Mouse (Mus musculus) cerebellum, postnatal 36 days (tissue): ENCODE data around the gene Vpreb3.

ENCODE experiments used
- DNase-seq, 2 experiments: peaks; one replicate each; pipeline ENCODE4 v3.0.0; 2021 to 2022; ENCODE audit warnings: mixed read lengths in 2 of 2

Gene Vpreb3

DNA sequence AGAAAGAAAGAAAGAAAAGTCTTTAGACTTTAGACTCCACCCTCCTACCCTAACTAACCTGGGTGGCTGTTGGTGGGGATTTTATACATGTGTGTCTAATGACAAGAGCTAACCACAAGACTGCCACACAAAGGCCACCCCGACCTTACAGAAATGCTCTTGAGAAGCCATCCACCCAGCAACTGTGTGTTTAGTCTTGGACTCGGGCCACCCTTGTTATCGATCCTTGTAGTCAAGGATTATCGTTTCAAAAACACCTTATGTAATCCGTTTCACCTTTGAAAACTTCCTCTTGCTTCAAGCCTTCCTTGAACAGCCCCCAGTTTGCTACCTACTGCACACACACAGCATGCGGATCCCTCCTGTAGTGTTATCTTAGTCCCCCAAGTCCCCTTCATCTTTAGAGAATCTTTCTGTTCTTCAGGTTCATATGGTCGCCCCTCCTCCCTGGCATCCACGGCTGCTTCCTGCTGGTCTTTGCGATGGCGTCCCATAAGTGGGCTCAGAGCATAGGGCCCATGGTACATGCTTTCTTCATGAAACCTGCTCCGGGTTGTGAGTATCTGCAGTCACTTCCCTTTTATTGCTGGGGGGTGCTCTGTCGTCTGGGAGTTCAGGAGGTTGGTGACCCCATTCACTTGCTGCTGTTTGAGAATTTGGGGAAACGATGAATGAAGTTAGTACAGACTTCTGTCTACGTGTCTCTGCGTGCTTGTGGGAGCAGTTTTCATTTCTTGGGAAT is at the start of gene Vpreb3:
Gene Vpreb3 (plus strand): TSS at position 322 of the 742 bp plus-strand sequence.
- DNase-seq, result no peak

DNA sequence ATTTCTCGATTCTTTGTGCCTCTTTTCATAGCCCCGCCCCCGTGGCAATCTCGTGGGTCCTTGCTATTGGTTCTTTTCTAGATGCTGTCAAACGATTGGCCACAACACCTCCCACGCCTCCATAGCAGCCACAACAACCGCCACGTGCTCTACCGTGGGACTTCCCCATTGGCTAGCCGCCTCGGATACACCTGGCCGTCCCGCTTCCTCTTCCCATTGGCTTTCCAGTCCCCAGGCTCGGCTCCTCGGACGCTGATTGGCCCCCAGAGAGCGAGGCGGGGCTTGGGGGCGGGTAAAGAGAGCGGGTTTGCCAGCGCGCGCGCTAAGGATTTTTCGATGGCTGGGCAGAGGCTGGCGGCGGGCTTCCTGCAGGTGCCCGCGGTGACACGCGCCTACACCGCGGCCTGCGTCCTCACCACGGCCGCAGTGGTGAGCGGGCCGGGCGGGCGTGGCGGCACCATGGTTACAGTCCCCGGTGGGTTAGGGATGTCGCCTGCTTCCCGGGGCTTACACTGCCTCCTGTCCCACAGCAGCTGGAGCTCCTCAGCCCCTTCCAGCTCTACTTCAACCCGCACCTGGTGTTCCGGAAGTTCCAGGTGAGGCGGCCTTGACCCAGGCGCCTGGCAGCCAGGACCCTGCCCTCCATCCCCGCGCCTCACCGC is 49.6 kb upstream of the Vpreb3 start, which contains the start of gene Derl3:
Gene Derl3 (plus strand): TSS at position 325 of the 662 bp plus-strand sequence.
- peak; percentile 93 to 94 for DNase-seq

DNA sequence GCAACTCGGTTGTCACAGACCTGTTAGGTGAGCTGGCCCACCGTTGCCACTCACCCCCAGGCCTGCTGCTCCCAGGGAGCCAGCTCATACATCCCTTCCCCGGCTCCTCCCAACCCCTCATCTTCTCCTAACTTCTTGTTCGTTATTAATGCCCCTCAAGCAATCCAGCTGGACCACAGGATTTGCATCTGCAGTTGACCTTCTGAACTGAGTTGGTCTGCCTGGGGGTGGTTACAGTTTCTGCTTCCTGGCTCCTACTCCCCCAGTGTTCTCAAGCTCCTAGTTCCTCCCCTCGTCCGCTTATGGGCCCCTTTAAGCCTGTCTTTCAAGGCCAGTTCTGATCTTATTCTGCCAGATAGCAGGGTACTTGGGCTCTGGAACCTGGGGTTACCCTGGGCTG is 48.3 kb upstream of the Vpreb3 start:
- no peak for DNase-seq

DNA sequence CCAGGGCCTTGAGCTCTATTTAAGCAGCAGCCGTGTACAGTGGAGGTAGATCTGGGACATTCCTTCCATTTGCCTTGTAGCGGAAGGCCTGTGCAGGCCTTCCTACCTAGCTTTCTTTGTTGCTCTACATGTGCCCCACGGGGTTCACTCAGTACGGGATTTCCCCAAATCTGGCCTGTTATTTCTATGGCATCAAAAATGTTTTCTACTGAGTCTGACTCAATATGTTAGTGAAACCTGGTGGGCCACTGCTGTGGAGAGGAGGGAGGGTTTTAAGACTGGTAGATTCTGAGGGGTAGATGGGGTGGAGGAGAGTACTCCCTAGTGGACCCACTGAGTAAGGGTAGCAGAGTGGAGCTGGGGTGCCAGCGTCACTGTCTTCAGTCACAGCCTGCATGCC is 47.1 kb upstream of the Vpreb3 start:
- DNase-seq, result no peak

DNA sequence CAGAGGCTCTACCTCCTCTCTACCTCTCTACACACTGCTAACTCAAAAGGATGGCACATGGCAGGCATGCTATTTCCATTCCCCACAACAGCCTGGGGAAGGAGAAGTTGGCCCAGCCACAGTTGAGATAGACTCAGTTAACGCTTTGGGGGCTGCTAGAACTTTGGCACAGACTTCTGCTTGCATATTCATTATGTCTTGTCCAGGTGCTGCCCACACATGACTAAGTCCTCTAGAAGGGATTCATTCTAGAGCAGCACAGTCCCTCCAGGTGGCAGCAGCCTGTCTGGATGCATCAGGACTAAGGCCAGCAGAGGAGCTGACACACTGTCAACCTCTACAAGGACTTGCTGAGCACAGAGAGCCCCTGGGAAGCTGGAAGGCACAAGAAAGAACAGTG is 46.6 kb upstream of the Vpreb3 start:
- no peak for DNase-seq

DNA sequence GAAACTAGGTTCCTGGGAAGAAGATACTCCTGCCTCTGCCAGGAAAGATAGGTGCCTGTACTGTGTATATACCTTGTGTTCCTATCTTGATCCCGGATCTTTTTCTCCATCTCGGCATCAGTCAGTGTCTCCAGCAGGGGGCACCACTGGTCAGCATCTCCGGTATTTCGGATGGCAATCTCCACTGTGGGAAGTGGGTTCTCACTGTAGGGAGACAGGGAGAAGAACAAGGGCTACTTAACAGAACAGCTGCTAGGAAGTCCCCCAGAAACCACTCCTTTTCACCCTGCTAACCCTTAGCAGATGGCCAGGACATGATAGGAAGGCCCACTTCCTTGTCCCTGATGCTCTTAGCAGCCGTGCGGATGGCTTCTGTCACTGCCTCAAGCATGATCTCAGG is 45.5 kb upstream of the Vpreb3 start:
- DNase-seq, result peak; percentile 84 to 86

DNA sequence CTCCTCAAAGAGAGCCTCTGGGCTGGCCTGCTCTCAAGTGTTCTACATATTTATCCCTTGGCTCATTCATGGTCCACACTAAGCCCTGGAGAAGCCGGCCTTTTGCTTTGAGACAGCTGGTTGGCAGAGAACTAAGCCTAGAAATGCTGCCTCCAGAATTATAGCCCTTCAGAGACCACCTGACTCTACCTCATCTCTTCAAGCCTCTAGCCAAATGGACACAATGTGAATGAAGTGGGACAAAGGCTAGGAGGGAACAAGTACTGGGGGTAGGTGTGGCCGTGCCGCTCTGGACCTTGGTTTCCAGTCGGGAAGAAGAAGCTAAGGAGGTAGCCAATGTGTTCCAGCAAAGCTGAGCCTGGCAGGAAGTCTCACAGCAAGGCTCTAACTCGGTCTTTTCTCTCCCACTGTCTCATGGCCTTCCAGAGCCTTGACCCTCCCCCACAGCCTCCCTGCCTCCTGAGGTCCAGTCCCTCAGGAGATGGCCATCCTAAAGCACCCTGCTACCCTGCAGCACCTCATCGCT is 44.8 kb upstream of the Vpreb3 start:
- no peak for DNase-seq

DNA sequence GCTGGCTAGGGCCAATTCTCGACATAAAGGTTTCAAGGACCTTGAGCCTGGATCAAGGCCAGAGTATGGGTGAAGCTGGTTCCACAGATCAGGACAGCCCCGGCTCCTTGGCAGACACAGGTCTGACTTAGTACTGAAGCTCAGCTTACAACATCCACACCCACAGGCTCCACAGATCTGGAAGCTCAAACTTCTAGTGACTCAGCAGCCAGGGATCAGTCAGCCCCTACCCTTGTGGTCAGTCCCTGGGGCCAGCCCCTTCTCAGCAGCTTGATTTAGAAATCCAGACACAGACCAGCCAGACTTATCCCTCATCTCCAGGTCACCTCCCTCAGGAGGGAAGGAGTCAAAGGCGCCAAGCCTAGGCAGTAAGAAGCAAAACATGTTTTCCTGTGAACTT is 44.0 kb upstream of the Vpreb3 start:
- DNase-seq, result no peak

DNA sequence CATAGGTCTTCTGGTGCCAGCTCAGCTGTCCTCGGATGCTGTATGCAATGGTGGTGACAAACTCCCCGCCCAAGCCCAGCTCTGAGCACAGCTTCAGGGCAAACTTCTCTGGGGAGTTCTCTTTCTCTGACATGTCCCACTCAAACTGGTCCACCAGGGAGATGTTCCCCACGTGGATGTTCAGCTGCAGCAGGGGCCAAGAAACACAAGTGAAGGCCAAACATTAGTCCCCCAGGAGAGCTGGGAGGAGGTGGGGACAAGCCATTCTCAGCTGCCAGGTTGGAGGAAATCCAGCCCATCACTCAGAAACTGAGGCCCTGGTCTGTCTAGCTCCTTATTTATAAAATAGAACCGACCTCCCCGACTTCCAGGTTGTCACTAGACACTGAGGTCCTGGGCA is 38.5 kb upstream of the Vpreb3 start:
- DNase-seq, result no peak

DNA sequence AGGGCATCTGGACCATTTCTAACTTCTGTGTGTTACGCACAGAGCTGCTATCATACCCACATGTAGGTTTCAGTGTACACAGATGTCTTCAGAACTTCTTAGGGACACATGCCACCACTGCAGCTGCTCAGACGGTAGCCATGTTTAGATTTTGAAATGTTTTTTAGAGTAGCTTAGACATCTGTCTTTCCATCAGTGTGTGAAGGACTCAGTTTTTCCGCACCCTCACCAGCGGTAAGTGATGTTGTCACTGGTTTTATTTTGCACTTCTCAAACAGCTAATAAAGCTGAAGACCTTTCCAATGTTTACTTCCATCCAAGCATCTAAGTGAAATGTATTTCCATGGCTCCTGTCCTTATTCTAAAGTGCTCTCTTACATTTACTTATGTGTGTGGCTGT is 36.0 kb upstream of the Vpreb3 start:
- no peak for DNase-seq

DNA sequence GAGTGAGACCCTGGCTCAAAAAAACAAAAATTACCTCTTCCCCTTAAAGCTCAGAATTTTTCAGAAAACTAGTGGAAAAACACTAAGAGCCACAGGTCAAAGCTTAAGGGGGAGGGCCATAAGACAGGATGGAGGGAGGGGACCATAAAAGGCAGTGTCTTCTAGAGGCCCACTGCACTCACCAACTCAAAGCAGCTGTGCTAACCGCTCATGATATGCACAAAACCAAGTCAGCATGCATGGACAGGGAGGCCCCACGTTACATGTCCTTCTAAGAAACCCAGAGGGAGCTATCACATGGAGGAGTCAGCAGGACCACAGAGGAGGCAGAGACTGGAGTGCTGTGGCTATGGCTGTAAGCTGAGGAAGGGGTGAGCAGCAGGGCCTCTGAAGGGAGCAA is 32.2 kb upstream of the Vpreb3 start:
- DNase-seq, result no peak

DNA sequence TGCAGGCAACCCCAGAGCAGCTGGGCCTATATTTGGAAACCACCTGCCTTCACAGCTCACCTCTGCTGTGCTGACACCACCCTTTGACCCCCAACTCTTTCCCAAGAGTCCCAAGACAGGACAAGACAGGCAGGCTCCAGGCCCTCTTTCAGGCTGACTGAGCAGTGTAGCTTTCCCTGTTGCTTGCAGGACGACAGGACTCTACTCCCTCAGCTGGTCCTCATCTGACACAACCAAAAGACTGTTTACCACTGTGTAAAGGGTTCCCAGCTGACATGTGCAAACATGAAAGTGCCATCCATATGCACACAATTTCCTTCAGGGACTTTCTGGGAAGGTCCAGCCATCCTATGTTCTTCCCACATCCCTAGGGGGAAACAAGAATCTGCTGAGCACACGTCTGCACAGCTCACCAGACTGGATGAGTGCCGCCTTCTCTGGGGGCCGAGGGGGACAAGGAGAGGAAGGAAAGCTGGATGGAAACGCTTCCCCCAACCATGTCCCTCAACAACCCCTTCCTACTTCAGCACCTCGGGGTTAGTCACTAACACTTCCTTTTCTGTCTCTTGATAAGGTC is 29.8 kb upstream of the Vpreb3 start:
- DNase-seq, result no peak

DNA sequence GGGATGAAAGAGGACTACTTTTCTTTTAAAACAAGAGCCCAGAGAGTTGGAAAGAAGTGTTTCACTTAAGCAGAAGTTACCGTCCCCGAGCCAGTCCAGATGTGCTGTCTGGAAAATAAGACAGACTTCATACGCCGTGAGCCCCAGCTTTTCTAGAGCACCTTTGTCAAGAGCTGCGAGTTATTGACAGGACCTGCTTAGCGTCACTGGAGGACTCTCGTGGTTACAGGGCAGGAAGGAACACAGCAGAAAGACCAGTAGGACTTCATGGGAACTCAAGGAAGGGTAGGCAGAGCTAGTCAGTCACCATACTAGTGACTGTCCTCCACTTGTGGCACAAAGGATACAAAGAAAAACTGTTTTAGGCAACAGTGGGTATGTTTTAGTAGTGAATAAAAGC is 27.3 kb upstream of the Vpreb3 start:
- no peak for DNase-seq

DNA sequence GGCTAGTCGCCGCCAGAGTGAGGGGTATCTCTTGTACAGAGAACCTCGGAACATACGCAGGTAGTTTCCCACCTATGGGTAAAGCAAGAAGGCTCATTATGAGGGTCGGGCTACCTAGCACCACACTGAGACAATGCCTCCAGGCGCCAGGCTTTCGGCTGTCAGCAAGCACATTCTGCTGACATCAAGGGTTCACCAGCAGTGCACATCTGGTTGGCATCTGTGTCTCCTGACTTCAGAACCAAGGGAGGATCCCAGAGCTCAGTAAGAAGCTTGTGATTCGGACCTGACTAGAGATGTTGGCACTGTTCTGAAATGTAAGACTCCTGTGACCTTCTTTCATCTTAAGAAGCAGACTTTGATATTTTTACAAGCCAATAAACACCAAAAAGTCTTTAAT is 26.0 kb upstream of the Vpreb3 start:
- DNase-seq, result no peak

DNA sequence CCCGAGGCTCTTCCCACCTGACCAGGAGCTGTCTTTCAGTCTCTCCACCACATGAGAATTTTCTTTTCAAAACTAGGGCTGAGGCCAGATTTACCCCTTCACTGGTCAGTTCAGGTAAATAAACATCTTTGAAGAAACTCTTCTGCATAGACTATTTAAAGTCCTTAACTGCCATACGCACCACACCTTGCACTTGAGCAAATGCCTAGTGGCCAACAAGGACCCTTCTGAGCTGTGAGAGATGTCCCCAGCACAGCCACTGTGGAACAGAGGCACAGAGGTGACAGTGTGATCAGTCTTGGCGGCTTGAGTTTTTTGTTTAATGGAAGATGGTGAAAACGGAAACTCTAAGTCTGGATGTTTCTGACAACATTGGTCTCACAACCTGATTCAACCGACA is 23.8 kb upstream of the Vpreb3 start:
- no peak for DNase-seq

DNA sequence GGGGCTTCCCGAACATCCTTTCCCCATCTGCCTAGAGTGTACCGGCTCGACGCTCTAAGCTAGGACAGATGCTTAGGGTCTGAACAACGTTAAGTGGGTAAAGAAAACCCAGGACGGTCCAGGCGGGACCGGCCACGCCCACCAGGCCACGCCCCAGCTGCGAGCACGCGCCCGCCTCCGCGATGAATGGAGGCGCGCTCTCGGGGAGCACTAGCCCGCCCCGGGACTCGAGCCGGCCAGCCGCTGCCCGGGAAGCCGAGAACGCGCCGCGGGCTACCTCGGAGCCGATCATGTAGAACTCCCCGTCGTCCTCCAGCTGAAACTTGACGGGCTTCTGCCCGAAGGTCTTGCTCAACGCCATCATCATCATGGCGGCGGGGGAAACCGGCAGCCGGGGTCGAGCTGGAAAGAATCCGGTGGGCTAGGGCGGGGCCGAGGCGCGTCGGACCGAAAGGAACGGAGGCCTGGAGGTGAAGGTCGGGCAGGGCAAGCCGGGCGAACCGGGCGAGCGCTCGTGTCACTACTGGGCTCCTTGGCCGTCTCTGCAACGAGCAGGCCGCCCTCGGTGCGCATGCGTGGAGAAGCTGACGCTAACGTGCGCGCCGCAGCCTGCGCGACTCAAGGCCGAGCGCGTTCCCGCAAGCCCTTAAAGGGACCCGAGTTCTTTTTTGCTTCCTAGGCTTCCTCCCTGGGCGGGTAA is 21.7 kb upstream of the Vpreb3 start, which contains the start of gene Smarcb1:
Gene Smarcb1 (minus strand): TSS at position 592 of the 700 bp plus-strand sequence.
- DNase-seq, result peak; percentile 96

DNA sequence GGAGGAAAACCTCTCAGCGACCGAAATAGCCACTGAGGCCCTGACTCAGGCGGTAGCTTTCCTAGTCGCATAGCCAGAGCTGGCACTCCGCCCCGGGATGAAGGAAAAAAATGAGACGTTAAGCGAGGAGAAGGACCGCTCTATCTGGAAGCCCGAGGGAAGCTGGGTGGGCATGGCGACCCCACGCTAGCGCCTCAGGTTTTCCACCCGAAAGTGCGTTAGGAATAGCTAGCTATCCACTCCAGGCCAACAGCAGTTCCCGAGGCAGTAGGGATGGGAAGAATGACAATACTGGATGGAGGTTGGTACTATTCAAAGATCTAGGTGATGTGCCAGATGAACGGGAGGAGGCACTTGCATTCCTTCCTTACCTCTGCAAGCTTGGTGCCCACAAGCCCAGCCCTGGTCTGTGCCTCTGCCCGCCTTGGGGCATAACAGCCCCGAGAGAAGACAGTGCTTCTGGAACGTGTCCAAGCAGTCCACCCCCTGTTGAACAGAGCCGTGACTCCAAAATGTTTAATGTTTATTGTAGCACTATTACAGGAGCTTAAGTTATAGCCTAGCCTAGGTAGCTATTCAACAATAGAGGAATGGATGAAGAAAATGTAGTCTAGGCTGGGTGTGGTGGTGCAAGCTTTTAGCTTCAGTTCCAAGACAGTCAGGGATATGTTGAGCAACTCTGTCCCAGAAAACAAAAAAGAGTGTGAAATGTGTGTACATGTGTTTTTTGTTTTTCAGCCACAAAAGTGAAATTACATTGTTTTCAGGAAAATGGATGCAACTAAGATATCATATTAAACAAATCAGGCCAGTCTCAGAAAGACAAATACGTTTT is 20.9 kb upstream of the Vpreb3 start:
- peak; percentile 45 to 53 for DNase-seq

DNA sequence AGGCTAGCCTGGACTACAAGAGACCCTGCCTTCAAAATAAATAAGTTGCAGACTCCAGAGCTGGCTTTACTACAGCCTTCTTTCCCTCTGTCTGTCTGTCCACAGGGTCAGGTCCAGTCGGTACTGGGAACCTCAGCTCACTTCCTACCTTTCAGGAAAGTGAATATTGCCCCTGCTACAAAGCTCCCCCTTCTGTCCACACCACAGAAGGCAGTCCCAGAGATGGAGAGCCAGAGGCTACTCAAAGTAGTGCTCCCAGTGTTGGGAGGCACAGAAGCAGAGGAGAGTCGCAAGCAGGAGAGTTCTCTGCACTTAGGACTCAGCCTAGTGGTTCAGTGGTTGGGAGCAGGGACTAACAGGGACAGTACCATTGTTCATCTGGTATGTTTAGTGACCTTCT is 18.5 kb upstream of the Vpreb3 start:
- no peak for DNase-seq

DNA sequence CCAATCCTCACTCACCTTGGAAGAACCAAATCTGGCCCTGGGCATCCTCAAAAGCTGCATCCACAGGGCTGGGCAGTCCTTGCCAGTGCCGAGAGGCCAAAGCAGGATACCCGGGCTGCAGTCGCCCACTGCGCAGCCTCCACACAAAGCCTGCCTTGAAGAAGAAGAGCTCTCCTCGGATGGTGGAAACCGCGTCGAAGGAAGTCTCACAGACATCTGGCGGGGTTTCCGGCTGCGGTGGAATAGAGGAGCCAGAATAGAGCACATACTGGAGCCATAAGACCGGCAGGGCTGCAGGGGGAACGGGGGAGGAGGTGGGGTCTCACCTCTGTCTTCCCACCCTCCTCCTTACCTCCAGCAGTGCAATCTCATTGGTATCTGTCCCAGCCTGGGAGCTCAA is 16.5 kb upstream of the Vpreb3 start:
- no peak for DNase-seq

DNA sequence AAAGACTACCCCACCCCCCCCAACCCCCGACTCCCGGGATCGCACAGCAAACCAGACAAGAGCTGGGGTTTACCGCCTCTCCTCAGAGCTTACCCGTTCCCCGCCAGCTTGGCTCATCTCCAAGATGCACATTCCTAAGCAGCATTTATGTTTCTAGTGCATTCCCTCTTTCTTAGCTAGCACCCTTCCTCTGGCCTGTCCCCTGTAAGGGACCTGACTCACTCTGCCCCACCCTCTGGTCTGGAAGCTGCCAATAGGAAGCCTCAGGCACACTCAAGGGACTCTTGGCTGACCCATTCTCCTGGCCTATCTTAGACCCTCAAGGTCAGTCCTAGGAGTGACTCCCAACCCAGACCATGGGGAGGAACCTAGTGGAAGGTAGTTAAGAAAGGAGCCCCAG is 12.6 kb upstream of the Vpreb3 start:
- no peak for DNase-seq

DNA sequence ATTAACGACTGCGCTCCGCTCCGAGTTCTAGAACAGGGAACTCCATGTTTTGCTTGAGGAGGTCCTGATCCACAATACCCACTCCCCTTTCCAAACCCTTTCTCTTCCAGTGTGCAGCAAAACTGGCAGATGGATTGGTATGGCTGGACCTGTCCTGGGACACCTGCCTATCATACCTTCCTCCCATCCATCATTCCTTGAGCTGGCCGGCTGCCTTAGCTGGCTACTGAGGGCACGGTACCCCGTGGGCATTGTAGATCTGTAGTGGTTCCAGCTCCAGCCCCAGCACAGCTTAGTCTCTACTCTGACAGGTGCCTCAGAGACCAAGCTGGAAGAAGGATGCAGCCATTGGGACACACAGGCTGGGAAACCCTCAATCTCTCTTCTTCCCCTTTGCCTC is 11.5 kb upstream of the Vpreb3 start:
- no peak for DNase-seq

DNA sequence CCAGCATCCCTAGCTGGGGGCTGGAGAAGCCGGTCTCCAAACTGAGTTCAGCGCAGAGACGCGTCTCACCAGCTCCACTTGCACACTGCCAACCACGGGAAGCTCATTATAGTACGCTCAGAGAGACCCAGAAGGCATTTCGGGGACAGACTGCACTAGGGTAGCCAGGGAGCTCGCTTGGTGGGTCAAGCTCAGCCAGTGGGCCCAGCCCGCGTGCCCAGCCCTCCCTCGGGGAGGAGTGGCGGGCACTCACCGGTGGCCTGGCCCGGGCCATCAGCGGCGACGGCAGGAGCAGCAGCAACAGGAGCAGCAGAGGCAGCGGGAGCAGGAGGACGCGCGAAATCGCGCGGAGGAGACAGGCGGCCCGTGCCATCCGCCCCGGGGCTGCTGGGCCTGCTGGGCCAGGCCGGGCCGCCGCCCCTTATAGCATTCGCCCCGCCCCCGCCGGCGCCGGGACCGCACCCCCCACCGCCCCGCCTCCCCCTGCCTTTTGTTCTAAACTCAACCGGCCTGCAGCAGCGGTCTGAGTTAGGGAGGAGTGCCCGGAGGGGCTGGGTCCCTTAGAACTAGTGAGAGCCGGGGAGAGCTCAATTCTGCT is 10.7 kb upstream of the Vpreb3 start:
- DNase-seq, result peak; percentile 29 to 36
